Mouse (Mus musculus): ENCODE measurements around the gene Xxylt1. TPM values are rescaled to one million over a fixed set of nuclear protein-coding genes. Genes with fewer than 3 reads are reported as not detected.
"Not testable (repeated sequence)": the region's sequence is repeated elsewhere in the genome, so short reads cannot be mapped to it uniquely, and the experiment has no call there.

Xxylt1 gene
- polyA plus RNA-seq, 1 experiment = 36.3 TPM

- H3K4me3 ChIP-seq (ENCODE audit: insufficient read depth, low read length) = no peak overlapping the region
- H3K4me1 ChIP-seq (ENCODE audit: control insufficient read depth, insufficient read depth, low read length) = peaks cover 8% of the 10 kb centered on the region
- H3K27ac ChIP-seq (ENCODE audit: insufficient read depth, low read length) = no peak overlapping the region
- peak; percentile 33; the same call in 1 of the 2 replicates for TF ChIP-seq CTCF (IDR thresholded peaks at IDR 0.05; ENCODE audit: borderline replicate concordance, insufficient read depth, low read length)
- no peak for TF ChIP-seq POLR2A (IDR thresholded peaks at IDR 0.05; ENCODE audit: low read depth, low read length)
Measured at GRCm38 (mm10) chr16:31016169-31016568, 65.1 kb downstream of the Xxylt1 start.

- H3K4me3 ChIP-seq (ENCODE audit: insufficient read depth, low read length) = no peak overlapping the region
- H3K27ac ChIP-seq (ENCODE audit: insufficient read depth, low read length) = no peak overlapping the region
- no peak for TF ChIP-seq CTCF (IDR thresholded peaks at IDR 0.05; ENCODE audit: borderline replicate concordance, insufficient read depth, low read length)
- TF ChIP-seq POLR2A (IDR thresholded peaks at IDR 0.05; ENCODE audit: low read depth, low read length) = no peak
- H3K4me1 ChIP-seq (ENCODE audit: control insufficient read depth, insufficient read depth, low read length) = peaks cover 8% of the 10 kb centered on the region
Measured at GRCm38 (mm10) chr16:31015271-31015670, 66.0 kb downstream of the Xxylt1 start.

GRCm38 (mm10) chr16:31012236-31012635 is 69.0 kb downstream of the Xxylt1 start:
- Histone ChIP-seq H3K4me3 (ENCODE audit: insufficient read depth, low read length) (no peak overlapping the region), H3K4me1 (ENCODE audit: control insufficient read depth, insufficient read depth, low read length) (no peaks in the 10 kb centered on the region), H3K27ac (ENCODE audit: insufficient read depth, low read length) (no peak overlapping the region)
- TF ChIP-seq CTCF (IDR thresholded peaks at IDR 0.05; ENCODE audit: borderline replicate concordance, insufficient read depth, low read length) = no peak
- no peak for TF ChIP-seq POLR2A (IDR thresholded peaks at IDR 0.05; ENCODE audit: low read depth, low read length)

- Histone ChIP-seq H3K27ac (ENCODE audit: insufficient read depth, low read length) (no peak overlapping the region), H3K4me3 (ENCODE audit: insufficient read depth, low read length) (no peak overlapping the region), H3K4me1 (ENCODE audit: control insufficient read depth, insufficient read depth, low read length) (peaks cover 3% of the 10 kb centered on the region; the same call in 1 of the 2 replicates)
- TF ChIP-seq CTCF (IDR thresholded peaks at IDR 0.05; ENCODE audit: borderline replicate concordance, insufficient read depth, low read length) (no peak), POLR2A (IDR thresholded peaks at IDR 0.05; ENCODE audit: low read depth, low read length) (no peak)
Measured at GRCm38 (mm10) chr16:31010443-31010842, 70.8 kb downstream of the Xxylt1 start.

- no peak overlapping the region for H3K27ac ChIP-seq (ENCODE audit: insufficient read depth, low read length)
- peaks cover 3% of the 10 kb centered on the region; the same call in 1 of the 2 replicates for H3K4me1 ChIP-seq (ENCODE audit: control insufficient read depth, insufficient read depth, low read length)
- TF ChIP-seq CTCF (IDR thresholded peaks at IDR 0.05; ENCODE audit: borderline replicate concordance, insufficient read depth, low read length) (no peak), POLR2A (IDR thresholded peaks at IDR 0.05; ENCODE audit: low read depth, low read length) (no peak)
Measured at GRCm38 (mm10) chr16:31008326-31008725, 72.9 kb downstream of the Xxylt1 start.

GRCm38 (mm10) chr16:31007582-31007981 is 73.7 kb downstream of the Xxylt1 start:
- no peak overlapping the region for H3K4me3 ChIP-seq (ENCODE audit: insufficient read depth, low read length)
- peaks cover 3% of the 10 kb centered on the region; the same call in 1 of the 2 replicates for H3K4me1 ChIP-seq (ENCODE audit: control insufficient read depth, insufficient read depth, low read length)
- no peak for TF ChIP-seq POLR2A (IDR thresholded peaks at IDR 0.05; ENCODE audit: low read depth, low read length)
- H3K27ac ChIP-seq (ENCODE audit: insufficient read depth, low read length) = no peak overlapping the region

More at GRCm38 (mm10) chr16:31008326-31008725, 72.9 kb downstream of the Xxylt1 start:
- no peak overlapping the region for H3K4me3 ChIP-seq (ENCODE audit: insufficient read depth, low read length)

- no peak overlapping the region for H3K27ac ChIP-seq (ENCODE audit: insufficient read depth, low read length)
- H3K4me1 ChIP-seq (ENCODE audit: control insufficient read depth, insufficient read depth, low read length) = peaks cover 3% of the 10 kb centered on the region; the same call in 1 of the 2 replicates
- no peak overlapping the region for H3K4me3 ChIP-seq (ENCODE audit: insufficient read depth, low read length)
- TF ChIP-seq POLR2A (IDR thresholded peaks at IDR 0.05; ENCODE audit: low read depth, low read length) (no peak), CTCF (IDR thresholded peaks at IDR 0.05; ENCODE audit: borderline replicate concordance, insufficient read depth, low read length) (no peak)
Measured at GRCm38 (mm10) chr16:31005693-31006092, 75.5 kb downstream of the Xxylt1 start.

GRCm38 (mm10) chr16:31004321-31004682 is 76.9 kb downstream of the Xxylt1 start:
- no peak overlapping the region for H3K27ac ChIP-seq (ENCODE audit: insufficient read depth, low read length)
- no peak overlapping the region for H3K4me3 ChIP-seq (ENCODE audit: insufficient read depth, low read length)
- H3K4me1 ChIP-seq (ENCODE audit: control insufficient read depth, insufficient read depth, low read length) = peaks cover 3% of the 10 kb centered on the region; the same call in 1 of the 2 replicates
- TF ChIP-seq POLR2A (IDR thresholded peaks at IDR 0.05; ENCODE audit: low read depth, low read length) (no peak), CTCF (IDR thresholded peaks at IDR 0.05; ENCODE audit: borderline replicate concordance, insufficient read depth, low read length) (no peak)

GRCm38 (mm10) chr16:31003592-31004320 is 77.5 kb downstream of the Xxylt1 start:
- not testable (repeated sequence) for H3K4me3 ChIP-seq (ENCODE audit: insufficient read depth, low read length); H3K27ac ChIP-seq (ENCODE audit: insufficient read depth, low read length); H3K4me1 ChIP-seq (ENCODE audit: control insufficient read depth, insufficient read depth, low read length)

- Histone ChIP-seq H3K27ac (ENCODE audit: insufficient read depth, low read length) (no peak overlapping the region), H3K4me1 (ENCODE audit: control insufficient read depth, insufficient read depth, low read length) (peaks cover 3% of the 10 kb centered on the region; the same call in 1 of the 2 replicates), H3K4me3 (ENCODE audit: insufficient read depth, low read length) (no peak overlapping the region)
- TF ChIP-seq CTCF (IDR thresholded peaks at IDR 0.05; ENCODE audit: borderline replicate concordance, insufficient read depth, low read length) (no peak), POLR2A (IDR thresholded peaks at IDR 0.05; ENCODE audit: low read depth, low read length) (no peak)
Measured at GRCm38 (mm10) chr16:31002926-31003325, 78.3 kb downstream of the Xxylt1 start.

All from embryonic fibroblast, embryonic 13.5 days (primary cell).